Mouse (Mus musculus) kidney, adult 18-20 months (tissue): ENCODE measurements around the gene Pla2g4e.

Source experiments
- DNase-seq: peaks from one replicate; pipeline ENCODE4 v3.0.0; 2021

Pla2g4e gene

GRCm38 (mm10) chr2:120153586-120154360 lies 91.4 kb downstream of the Pla2g4e start:
- no peak for DNase-seq

- DNase-seq = no peak
Observed at GRCm38 (mm10) chr2:120150571-120150970, 94.6 kb downstream of the Pla2g4e start.

GRCm38 (mm10) chr2:120149634-120150033 lies 95.5 kb downstream of the Pla2g4e start:
- DNase-seq = no peak

- no peak for DNase-seq
Observed at GRCm38 (mm10) chr2:120147999-120148398, 97.1 kb downstream of the Pla2g4e start.

GRCm38 (mm10) chr2:120147364-120147763 lies 97.8 kb downstream of the Pla2g4e start:
- no peak for DNase-seq

- no peak for DNase-seq
Observed at GRCm38 (mm10) chr2:120146543-120146942, 98.6 kb downstream of the Pla2g4e start.

- no peak for DNase-seq
Observed at GRCm38 (mm10) chr2:120144390-120144789, 100.7 kb downstream of the Pla2g4e start.

GRCm38 (mm10) chr2:120142336-120142735 lies 102.8 kb downstream of the Pla2g4e start:
- no peak for DNase-seq

GRCm38 (mm10) chr2:120141671-120142070 lies 103.5 kb downstream of the Pla2g4e start:
- DNase-seq = no peak

GRCm38 (mm10) chr2:120140326-120140725 lies 104.8 kb downstream of the Pla2g4e start:
- no peak for DNase-seq

GRCm38 (mm10) chr2:120139091-120139490 lies 106.0 kb downstream of the Pla2g4e start:
- no peak for DNase-seq

GRCm38 (mm10) chr2:120137281-120137680 lies 107.9 kb downstream of the Pla2g4e start:
- no peak for DNase-seq

GRCm38 (mm10) chr2:120134453-120135075 lies 110.6 kb downstream of the Pla2g4e start:
- no peak for DNase-seq

- no peak for DNase-seq
Observed at GRCm38 (mm10) chr2:120131881-120132280, 113.3 kb downstream of the Pla2g4e start.

GRCm38 (mm10) chr2:120129252-120129908 lies 115.8 kb downstream of the Pla2g4e start:
- DNase-seq = no peak

GRCm38 (mm10) chr2:120128611-120129051 lies 116.5 kb downstream of the Pla2g4e start:
- DNase-seq = no peak

GRCm38 (mm10) chr2:120128011-120128410 lies 117.1 kb downstream of the Pla2g4e start:
- DNase-seq = no peak

- no peak for DNase-seq
Observed at GRCm38 (mm10) chr2:120126901-120127300, 118.2 kb downstream of the Pla2g4e start.

GRCm38 (mm10) chr2:120126408-120126807 lies 118.7 kb downstream of the Pla2g4e start:
- no peak for DNase-seq

GRCm38 (mm10) chr2:120125461-120125860 lies 119.7 kb downstream of the Pla2g4e start:
- DNase-seq = no peak

- DNase-seq = no peak
Observed at GRCm38 (mm10) chr2:120124946-120125345, 120.2 kb downstream of the Pla2g4e start.

- DNase-seq = no peak
Observed at GRCm38 (mm10) chr2:120124096-120124495, 121.0 kb downstream of the Pla2g4e start.

- no peak for DNase-seq
Observed at GRCm38 (mm10) chr2:120122983-120123382, 122.2 kb downstream of the Pla2g4e start.

- no peak for DNase-seq
Observed at GRCm38 (mm10) chr2:120117346-120117745, 127.8 kb downstream of the Pla2g4e start.
